Mouse (Mus musculus) 3T3-L1 (cell line): ENCODE results near the gene Nxf7.
"Not testable (repeated sequence)": the region's sequence is repeated elsewhere in the genome, so short reads cannot be mapped to it uniquely, and the experiment has no call there.

Experiments used
- DNase-seq: peaks from one replicate; pipeline ENCODE4 v3.0.0-alpha.2; 2015; ENCODE audit warnings: low read depth, low spot score

The Nxf7 gene

GRCm38 (mm10) chrX:135598677-135599076, at the start of gene Nxf7:
Gene Nxf7, minus strand, starts transcription at chrX:135598777.
- no peak for DNase-seq

- no peak for DNase-seq
These were observed 29.0 kb upstream of the Nxf7 start, which contains the start of gene Prame for GRCm38 (mm10) chrX:135627605-135628004. Gene Prame, minus strand, starts transcription at chrX:135627705.

- peak; percentile 20 for DNase-seq
These were observed 2.9 kb upstream of the Nxf7 start for GRCm38 (mm10) chrX:135601298-135602029.

- DNase-seq = no peak
These were observed 481 bp downstream of the Nxf7 start for GRCm38 (mm10) chrX:135598096-135598495.

GRCm38 (mm10) chrX:135576412-135576811, 22.2 kb downstream of the Nxf7 start:
- no peak for DNase-seq

- not testable (repeated sequence) for DNase-seq
These were observed 23.5 kb downstream of the Nxf7 start for GRCm38 (mm10) chrX:135574958-135575628.

GRCm38 (mm10) chrX:135574261-135574957, 24.2 kb downstream of the Nxf7 start:
- not testable (repeated sequence) for DNase-seq

GRCm38 (mm10) chrX:135569467-135569866, 29.1 kb downstream of the Nxf7 start:
- peak; percentile 69 for DNase-seq

GRCm38 (mm10) chrX:135564934-135565333, 33.6 kb downstream of the Nxf7 start:
- DNase-seq = not testable (repeated sequence)

- DNase-seq = no peak
These were observed 35.7 kb downstream of the Nxf7 start for GRCm38 (mm10) chrX:135562841-135563240.

- DNase-seq = not testable (repeated sequence)
These were observed 36.9 kb downstream of the Nxf7 start for GRCm38 (mm10) chrX:135561693-135562092.

- not testable (repeated sequence) for DNase-seq
These were observed 37.6 kb downstream of the Nxf7 start for GRCm38 (mm10) chrX:135560933-135561332.

- peak; percentile 29 for DNase-seq
These were observed 38.9 kb downstream of the Nxf7 start for GRCm38 (mm10) chrX:135559665-135560064.
